Mouse (Mus musculus) midbrain, embryonic 11.5 days (tissue): Measurements from ENCODE around the gene Appbp2. TPM values are rescaled to one million over a fixed set of nuclear protein-coding genes. Genes with fewer than 3 reads are reported as not detected.

ENCODE experiments used
- ATAC-seq: fragments of 200-750 bp; cut with Nextera tagmentation; 2 replicates; pipeline ENCODE4 v1.8.0; 2017; ENCODE audit warnings: moderate TSS enrichment, moderate library complexity; ENCODE audit not compliant: low FRiP score
- DNase-seq: peaks from one replicate; pipeline ENCODE4 v3.0.0; 2015; ENCODE audit warnings: low spot score; ENCODE audit errors: missing footprints
- H3K27ac ChIP-seq: fragments of 300-500 bp; sonication (generic); 2 replicates; pipeline ENCODE4 v1.5.1; 2014; ENCODE audit warnings: low read depth, low read length
- H3K27me3 ChIP-seq: fragments of 300-500 bp; sonication (generic); 2 replicates; pipeline ENCODE4 v1.6.1; 2014; ENCODE audit warnings: mild to moderate bottlenecking, low read length, moderate library complexity, mixed read lengths; ENCODE audit not compliant: control insufficient read depth, insufficient read depth
- H3K36me3 ChIP-seq: fragments of 300-500 bp; sonication (generic); 2 replicates; pipeline ENCODE4 v1.6.1; 2014; ENCODE audit warnings: mild to moderate bottlenecking, low read length, moderate library complexity, mixed read lengths; ENCODE audit not compliant: control insufficient read depth, insufficient read depth
- H3K4me1 ChIP-seq: fragments of 300-500 bp; sonication (generic); 2 replicates; pipeline ENCODE4 v1.6.1; 2014; ENCODE audit warnings: low read length; ENCODE audit not compliant: control insufficient read depth, insufficient read depth
- H3K4me2 ChIP-seq: fragments of 300-500 bp; sonication (generic); 2 replicates; pipeline ENCODE4 v1.6.1; 2014; ENCODE audit warnings: mild to moderate bottlenecking, moderate library complexity
- H3K4me3 ChIP-seq: fragments of 300-500 bp; sonication (generic); 2 replicates; pipeline ENCODE4 v1.5.1; 2014; ENCODE audit warnings: low read depth, low read length
- H3K9ac ChIP-seq: fragments of 300-500 bp; sonication (generic); 2 replicates; pipeline ENCODE4 v1.6.1; 2014; ENCODE audit warnings: low read length
- H3K9me3 ChIP-seq: fragments of 300-500 bp; sonication (generic); 2 replicates; pipeline ENCODE4 v1.6.1; 2016; ENCODE audit warnings: low read length; ENCODE audit not compliant: control insufficient read depth
- WGBS: fragments of 180-500 bp; shearing (Covaris S2); extraction: QIAGEN DNeasy Blood & Tissue Kit; methylation state at CpG from one replicate; pipeline ENCODE4 v1.1.7; 2014; 5-methylcytosine and 5-hydroxymethylcytosine counted together
- polyA plus RNA-seq: library from polyadenylated mRNA; unstranded; fragments of >200 nt; fragmentation: Nextera tagmentation; extraction: Ambion mirVana; gene quantifications from 2 replicates; pipeline ENCODE4 v1.2.1, GENCODE M21; 2014

Gene Appbp2
- polyA plus RNA-seq, 1 experiment from 2014 or later = 63.5 TPM

GRCm38 (mm10) chr11:85206231-85206630, 28.7 kb downstream of the Appbp2 start:
- Histone ChIP-seq H3K9ac (no peak overlapping the region), H3K4me3 (no peak overlapping the region), H3K27ac (no peak overlapping the region), H3K9me3 (no peaks in the 10 kb centered on the region), H3K4me1 (no peaks in the 10 kb centered on the region), H3K36me3 (peaks cover 11% of the 10 kb centered on the region), H3K27me3 (no peaks in the 10 kb centered on the region), H3K4me2 (no peak overlapping the region)
- ATAC-seq = no peak
- DNase-seq = no peak

- Histone ChIP-seq H3K36me3 (peaks cover 27% of the 10 kb centered on the region), H3K9ac (no peak overlapping the region), H3K9me3 (no peaks in the 10 kb centered on the region), H3K27ac (no peak overlapping the region), H3K4me1 (no peaks in the 10 kb centered on the region), H3K27me3 (no peaks in the 10 kb centered on the region), H3K4me2 (no peak overlapping the region), H3K4me3 (no peak overlapping the region)
- no peak for DNase-seq
- 86% methylated on average over 2 of the region's 2 CpGs for WGBS
- no peak for ATAC-seq
These were observed 36.0 kb downstream of the Appbp2 start for GRCm38 (mm10) chr11:85198906-85199305.

DNA sequence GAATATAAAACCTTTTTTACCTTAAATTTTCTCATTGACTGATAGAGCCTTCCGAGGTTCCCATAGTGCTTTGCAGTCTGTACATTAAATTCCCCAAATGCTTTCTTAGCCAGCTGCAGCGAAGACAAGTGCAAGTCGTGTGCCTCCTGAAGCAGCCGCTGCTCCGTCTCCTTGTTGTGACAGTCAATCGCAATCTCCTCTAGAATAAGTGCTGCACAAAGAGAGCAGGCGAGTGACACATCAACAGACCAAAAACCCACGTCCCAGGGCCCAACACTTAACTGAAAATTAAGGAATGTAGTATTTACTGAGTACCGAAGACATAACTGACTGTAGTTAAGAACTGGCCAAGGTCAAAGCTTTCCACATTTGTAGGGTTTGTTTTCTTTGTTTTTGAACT, 38.9 kb downstream of the Appbp2 start:
- DNase-seq (peak; percentile 79), ATAC-seq (no peak)
- no peaks in the 10 kb centered on the region for H3K9me3 ChIP-seq

GRCm38 (mm10) chr11:85194206-85194605, 40.7 kb downstream of the Appbp2 start:
- DNase-seq (peak; percentile 75), ATAC-seq (no peak)
- no peaks in the 10 kb centered on the region for H3K9me3 ChIP-seq
- H3K36me3 ChIP-seq = peaks cover 30% of the 10 kb centered on the region
- 93% methylated on average over 11 of the region's 11 CpGs for WGBS
- H3K27ac ChIP-seq = no peak overlapping the region
- H3K9ac ChIP-seq = no peak overlapping the region
- no peaks in the 10 kb centered on the region for H3K4me1 ChIP-seq
- H3K27me3 ChIP-seq = no peaks in the 10 kb centered on the region
- no peak overlapping the region for H3K4me3 ChIP-seq
- H3K4me2 ChIP-seq = no peak overlapping the region

More for the DNA sequence above, 38.9 kb downstream of the Appbp2 start:
- peaks cover 38% of the 10 kb centered on the region for H3K36me3 ChIP-seq
- H3K27me3 ChIP-seq = no peaks in the 10 kb centered on the region
- H3K9ac ChIP-seq = no peak overlapping the region
- no peak overlapping the region for H3K4me3 ChIP-seq
- 94% methylated on average over 9 of the region's 9 CpGs for WGBS
- no peak overlapping the region for H3K27ac ChIP-seq
- no peak overlapping the region for H3K4me2 ChIP-seq
- no peaks in the 10 kb centered on the region for H3K4me1 ChIP-seq

GRCm38 (mm10) chr11:85190741-85191140, 44.2 kb downstream of the Appbp2 start:
- H3K4me1 ChIP-seq = no peaks in the 10 kb centered on the region
- no peaks in the 10 kb centered on the region for H3K9me3 ChIP-seq
- H3K4me3 ChIP-seq = no peak overlapping the region
- no peak for ATAC-seq
- H3K27ac ChIP-seq = no peak overlapping the region
- H3K36me3 ChIP-seq = peaks cover 22% of the 10 kb centered on the region
- no peaks in the 10 kb centered on the region for H3K27me3 ChIP-seq
- no peak overlapping the region for H3K4me2 ChIP-seq
- peak; percentile 79 for DNase-seq
- WGBS = 96% methylated on average over 12 of the region's 12 CpGs
- no peak overlapping the region for H3K9ac ChIP-seq

- Histone ChIP-seq H3K27me3 (no peaks in the 10 kb centered on the region), H3K36me3 (peaks cover 13% of the 10 kb centered on the region), H3K4me1 (no peaks in the 10 kb centered on the region), H3K27ac (no peak overlapping the region), H3K4me2 (no peak overlapping the region), H3K4me3 (no peak overlapping the region), H3K9ac (no peak overlapping the region), H3K9me3 (no peaks in the 10 kb centered on the region)
- DNase-seq (peak; percentile 78), ATAC-seq (no peak)
- WGBS = 96% methylated on average over 4 of the region's 4 CpGs
These were observed 45.8 kb downstream of the Appbp2 start for GRCm38 (mm10) chr11:85189110-85189509.

DNA sequence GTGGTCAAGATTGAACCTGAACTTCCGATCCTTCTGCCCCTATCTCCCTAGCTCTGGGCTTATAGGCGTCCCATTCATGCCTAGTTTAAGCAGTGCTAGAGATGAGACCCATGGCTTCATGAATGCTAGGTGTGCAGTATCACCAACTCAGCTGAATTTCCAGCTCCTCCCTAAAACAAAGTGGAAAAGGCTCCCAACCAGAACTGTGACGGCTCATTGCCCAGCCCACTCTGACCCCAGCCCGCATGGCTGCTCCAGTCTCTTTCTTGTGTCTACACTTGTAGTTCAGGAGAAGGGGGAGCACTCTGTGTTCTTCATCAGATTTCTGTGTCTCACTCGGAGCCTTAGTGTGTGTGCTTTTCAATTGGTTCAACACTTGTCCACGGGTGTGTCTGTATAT, 50.1 kb downstream of the Appbp2 start:
- H3K4me3 ChIP-seq = no peak overlapping the region

GRCm38 (mm10) chr11:85184082-85184481, 50.8 kb downstream of the Appbp2 start:
- no peak overlapping the region for H3K27ac ChIP-seq
- H3K27me3 ChIP-seq = no peaks in the 10 kb centered on the region
- H3K9ac ChIP-seq = no peak overlapping the region
- no peaks in the 10 kb centered on the region for H3K36me3 ChIP-seq
- ATAC-seq (no peak), DNase-seq (peak; percentile 83)
- H3K4me2 ChIP-seq = no peak overlapping the region
- peaks cover 4% of the 10 kb centered on the region; the same call in 1 of the 2 replicates for H3K4me1 ChIP-seq
- H3K4me3 ChIP-seq = no peak overlapping the region
- no peaks in the 10 kb centered on the region for H3K9me3 ChIP-seq
- WGBS = 67% methylated on average over 5 of the region's 5 CpGs

More for the DNA sequence above, 50.1 kb downstream of the Appbp2 start:
- no peaks in the 10 kb centered on the region; the same call in 1 of the 2 replicates for H3K36me3 ChIP-seq
- WGBS = 88% methylated on average over 6 of the region's 6 CpGs
- DNase-seq (no peak), ATAC-seq (no peak)
- H3K27me3 ChIP-seq = no peaks in the 10 kb centered on the region
- peaks cover 4% of the 10 kb centered on the region; the same call in 1 of the 2 replicates for H3K4me1 ChIP-seq
- no peak overlapping the region for H3K9ac ChIP-seq
- H3K9me3 ChIP-seq = no peaks in the 10 kb centered on the region
- no peak overlapping the region for H3K4me2 ChIP-seq
- H3K27ac ChIP-seq = no peak overlapping the region

- no peaks in the 10 kb centered on the region for H3K9me3 ChIP-seq
- WGBS = 31% methylated on average over 13 of the region's 13 CpGs
- peaks cover 4% of the 10 kb centered on the region; the same call in 1 of the 2 replicates for H3K4me1 ChIP-seq
- H3K27ac ChIP-seq = no peak overlapping the region
- H3K4me3 ChIP-seq = peak overlapping the region; percentile 17
- H3K4me2 ChIP-seq = peak overlapping the region; percentile 39
- H3K36me3 ChIP-seq = no peaks in the 10 kb centered on the region
- DNase-seq (no peak), ATAC-seq (peak; percentile 19; the same call in 1 of the 2 replicates)
- no peaks in the 10 kb centered on the region for H3K27me3 ChIP-seq
- peak overlapping the region; percentile 24 for H3K9ac ChIP-seq
These were observed 51.6 kb downstream of the Appbp2 start for GRCm38 (mm10) chr11:85183284-85183779.
